Mouse (Mus musculus): ENCODE measurements around the gene Apba2.

Gene Apba2

DNA sequence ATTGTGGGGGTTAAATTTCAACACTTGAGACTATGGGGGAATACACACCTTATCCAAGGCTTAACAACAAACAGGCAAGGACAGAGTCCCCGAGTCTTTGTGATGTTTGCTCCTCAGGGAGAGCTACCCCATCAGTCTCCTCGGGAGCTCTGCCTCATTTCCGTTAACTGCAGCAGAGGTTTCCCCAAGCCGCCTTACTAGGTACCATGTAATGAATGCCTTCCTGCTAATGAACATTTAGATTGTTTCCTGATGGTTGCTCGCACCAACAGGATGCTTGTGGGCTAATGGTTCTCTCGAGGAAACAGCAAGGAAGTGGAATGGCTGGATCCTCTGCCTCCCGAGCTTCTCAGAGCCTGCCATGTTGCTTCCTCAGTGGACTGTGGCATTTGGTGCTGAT lies 155.3 kb downstream of the Apba2 start:
- no peak for DNase-seq (ENCODE audit: low spot score in 2 of 2)

DNA sequence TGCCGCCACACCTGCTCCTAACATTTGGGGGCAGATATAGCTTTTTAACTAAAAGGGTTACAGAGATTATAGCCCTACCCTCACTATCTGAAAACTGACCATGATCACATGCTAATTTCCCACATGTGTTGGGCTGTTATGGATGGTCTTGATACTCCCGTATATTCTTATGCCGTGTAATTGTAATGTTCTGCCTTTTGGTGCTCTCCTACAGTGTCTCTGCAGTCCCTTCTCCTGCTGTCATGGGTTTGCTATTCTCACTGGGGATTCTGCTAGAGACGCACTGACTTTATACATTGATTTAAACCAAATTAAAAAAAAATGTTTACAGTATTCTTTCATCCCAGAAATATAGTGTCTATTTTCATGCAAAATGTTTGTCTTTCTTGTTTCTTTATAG lies 157.4 kb downstream of the Apba2 start:
- no peak for DNase-seq (ENCODE audit: low spot score in 2 of 2)

GRCm38 (mm10) chr7:64659328-64659727 lies 157.8 kb downstream of the Apba2 start:
- no peak for DNase-seq (ENCODE audit: low spot score in 2 of 2)

GRCm38 (mm10) chr7:64662506-64662905 lies 161.0 kb downstream of the Apba2 start:
- DNase-seq (ENCODE audit: low spot score in 2 of 2): no peak

- no peak for DNase-seq (ENCODE audit: low spot score in 2 of 2)
Measured at GRCm38 (mm10) chr7:64663600-64663999, 162.1 kb downstream of the Apba2 start.

DNA sequence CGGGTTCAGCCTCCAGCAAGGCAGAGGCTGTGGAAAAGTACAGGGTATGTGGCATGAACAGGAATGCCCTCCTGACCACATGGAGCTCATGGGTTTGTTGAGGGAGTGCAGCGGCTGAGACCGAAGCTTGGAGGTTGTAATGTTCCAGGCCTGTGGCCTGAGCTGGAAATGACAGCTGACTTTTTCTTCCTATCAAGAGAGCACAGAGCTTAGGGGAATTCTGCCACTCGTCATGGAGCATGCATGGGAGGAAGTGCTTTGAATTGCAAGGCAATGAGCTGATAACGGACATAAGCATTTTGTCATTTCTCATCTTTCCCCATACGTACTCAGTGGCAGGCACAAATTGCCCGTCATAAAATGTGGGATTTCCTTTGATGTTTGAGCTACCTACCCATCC lies 163.6 kb downstream of the Apba2 start:
- no peak for DNase-seq (ENCODE audit: low spot score in 2 of 2)

DNA sequence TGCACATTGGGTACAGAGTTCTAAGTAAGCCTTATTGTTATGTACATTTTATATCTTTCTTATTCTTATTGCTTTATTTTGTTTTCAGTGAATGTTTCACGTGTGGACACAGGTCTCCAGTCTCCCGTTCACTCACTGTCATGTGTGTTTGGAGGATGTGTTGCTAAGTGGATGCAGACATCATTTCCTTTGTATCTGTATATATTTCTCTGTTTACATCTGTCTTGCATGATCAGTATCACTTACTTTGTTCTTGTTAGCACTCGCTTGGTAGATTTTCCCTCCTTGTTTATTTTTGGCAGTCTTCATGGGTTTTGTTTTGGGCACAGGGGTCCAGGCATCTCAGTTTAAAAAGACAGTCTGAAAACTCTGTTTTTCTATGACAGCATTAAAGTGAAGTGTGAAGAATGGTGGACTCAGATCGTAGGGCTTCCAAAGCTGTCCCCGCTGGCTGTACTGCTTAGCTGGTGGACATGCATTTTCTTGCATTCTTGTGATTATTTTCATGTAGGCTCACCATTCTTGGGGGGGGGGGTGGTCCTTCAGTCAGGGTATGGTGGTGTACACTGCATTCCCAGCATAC lies 164.3 kb downstream of the Apba2 start:
- DNase-seq (ENCODE audit: low spot score in 2 of 2): no peak

- DNase-seq (ENCODE audit: low spot score in 2 of 2): no peak
Measured at GRCm38 (mm10) chr7:64667959-64668358, 166.5 kb downstream of the Apba2 start.

GRCm38 (mm10) chr7:64679771-64680479 lies 178.4 kb downstream of the Apba2 start:
- no peak for DNase-seq (ENCODE audit: low spot score in 2 of 2)

DNA sequence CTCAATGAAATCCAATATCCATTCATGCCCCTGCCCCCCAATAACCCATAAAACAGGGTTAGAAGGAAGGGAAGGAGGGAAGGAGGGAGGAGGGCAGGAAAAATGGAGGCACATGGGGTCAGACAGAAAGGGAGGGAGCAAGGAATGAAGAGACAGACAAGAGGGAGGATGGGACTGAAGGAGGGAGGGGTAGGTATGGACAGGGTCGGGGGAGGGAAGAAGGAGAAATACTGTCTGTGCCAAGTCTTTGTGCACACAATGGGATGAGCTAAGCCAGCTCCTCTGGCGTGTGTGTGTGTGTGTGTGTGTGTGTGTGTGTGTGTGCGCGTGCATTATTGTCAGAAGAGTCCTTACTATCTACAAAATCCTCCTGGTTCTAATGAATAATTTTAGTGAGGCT lies 183.4 kb downstream of the Apba2 start:
- no peak for DNase-seq (ENCODE audit: low spot score in 2 of 2)

GRCm38 (mm10) chr7:64688115-64688817 lies 186.8 kb downstream of the Apba2 start:
- DNase-seq (ENCODE audit: low spot score in 2 of 2): no peak

DNA sequence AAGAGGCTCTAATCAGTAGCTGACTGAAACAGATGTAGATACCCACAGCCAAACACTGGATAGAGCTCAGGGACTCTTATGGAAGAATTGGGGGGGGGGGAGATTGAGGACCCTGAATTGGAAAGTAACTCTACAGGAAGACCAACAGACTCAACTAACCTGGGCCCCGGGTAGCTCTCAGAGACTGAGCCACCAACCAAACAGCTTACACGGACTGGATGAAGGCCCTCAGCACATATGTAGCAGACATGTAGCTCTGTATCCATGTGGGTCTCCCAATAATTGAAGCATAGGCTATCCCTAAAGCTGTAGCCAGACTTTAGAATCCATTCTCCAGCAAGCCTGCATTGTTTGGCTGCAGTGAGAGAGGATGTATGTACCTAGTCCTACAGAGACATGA lies 190.3 kb downstream of the Apba2 start:
- no peak for DNase-seq (ENCODE audit: low spot score in 2 of 2)

GRCm38 (mm10) chr7:64694937-64695336 lies 193.4 kb downstream of the Apba2 start:
- no peak for DNase-seq (ENCODE audit: low spot score in 2 of 2)

- no peak for DNase-seq (ENCODE audit: low spot score in 2 of 2)
Measured at GRCm38 (mm10) chr7:64696521-64697281, 195.2 kb downstream of the Apba2 start.

GRCm38 (mm10) chr7:64697791-64698337 lies 196.4 kb downstream of the Apba2 start:
- no peak for DNase-seq (ENCODE audit: low spot score in 2 of 2)

DNA sequence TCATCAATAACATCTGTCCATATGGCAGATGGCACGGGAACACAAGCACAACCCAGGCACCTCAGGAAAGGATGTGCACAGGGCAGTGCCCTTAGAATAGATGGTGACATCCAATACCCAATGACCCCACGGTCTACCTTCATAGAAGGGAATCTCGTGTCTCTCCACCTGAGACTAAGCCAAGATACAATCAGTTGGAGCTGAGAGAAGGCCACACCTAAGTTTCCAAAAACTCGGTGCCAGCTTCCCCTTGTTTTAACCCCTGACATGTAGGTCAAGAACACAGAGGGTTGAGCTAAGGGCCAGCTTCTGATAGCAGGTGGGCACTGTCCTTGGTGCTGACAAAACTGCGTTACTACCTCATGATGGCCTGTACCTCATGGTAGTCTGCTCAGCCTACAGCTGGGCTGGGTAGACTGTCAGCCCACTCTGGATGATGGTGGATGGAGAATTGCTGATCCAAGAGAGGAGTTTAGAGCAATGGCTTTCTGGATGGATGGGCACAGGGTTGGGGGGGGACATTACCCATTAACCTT lies 202.6 kb downstream of the Apba2 start:
- DNase-seq (ENCODE audit: low spot score in 2 of 2): no peak

- no peak for DNase-seq (ENCODE audit: low spot score in 2 of 2)
Measured at GRCm38 (mm10) chr7:64708176-64708575, 206.7 kb downstream of the Apba2 start.

DNA sequence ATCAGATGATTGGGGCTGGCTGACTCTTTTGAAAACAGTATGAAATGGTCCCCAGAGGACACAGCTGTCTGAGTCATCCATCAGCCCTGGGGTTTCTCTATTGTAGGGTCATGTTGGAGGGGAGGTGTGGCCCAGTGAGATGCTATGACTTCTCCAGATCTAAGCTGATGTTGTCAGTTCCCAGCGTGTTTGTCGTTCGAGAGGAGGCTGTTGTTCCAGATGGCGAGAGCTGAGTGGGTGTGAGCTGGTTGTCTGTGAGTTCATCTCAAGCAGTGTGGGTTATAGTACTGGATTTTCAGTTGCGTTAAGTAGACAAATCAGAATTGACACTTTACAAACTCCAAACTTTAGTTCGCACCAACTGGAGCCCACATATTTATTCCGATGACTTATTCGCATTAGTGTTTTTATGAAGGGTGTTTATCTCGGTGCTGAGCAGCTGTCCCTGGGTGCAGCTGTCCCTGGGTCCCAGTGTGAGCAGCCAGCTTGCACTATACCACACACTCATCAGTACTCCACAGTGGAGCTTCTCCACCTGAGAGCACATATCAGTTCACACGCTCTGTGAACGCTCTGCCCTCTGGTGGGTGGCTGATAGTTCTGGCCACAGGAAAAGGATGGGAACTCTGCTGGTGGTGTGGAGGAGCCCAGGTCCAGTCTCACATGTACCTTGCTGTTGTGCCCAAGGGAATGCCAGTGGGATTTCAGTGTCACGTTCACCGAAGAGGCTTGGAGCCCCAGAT lies 208.2 kb downstream of the Apba2 start:
- DNase-seq (ENCODE audit: low spot score in 2 of 2): no peak

- no peak for DNase-seq (ENCODE audit: low spot score in 2 of 2)
Measured at GRCm38 (mm10) chr7:64716286-64716685, 214.8 kb downstream of the Apba2 start.

GRCm38 (mm10) chr7:64723313-64723712 lies 221.8 kb downstream of the Apba2 start:
- no peak for DNase-seq (ENCODE audit: low spot score in 2 of 2)

DNA sequence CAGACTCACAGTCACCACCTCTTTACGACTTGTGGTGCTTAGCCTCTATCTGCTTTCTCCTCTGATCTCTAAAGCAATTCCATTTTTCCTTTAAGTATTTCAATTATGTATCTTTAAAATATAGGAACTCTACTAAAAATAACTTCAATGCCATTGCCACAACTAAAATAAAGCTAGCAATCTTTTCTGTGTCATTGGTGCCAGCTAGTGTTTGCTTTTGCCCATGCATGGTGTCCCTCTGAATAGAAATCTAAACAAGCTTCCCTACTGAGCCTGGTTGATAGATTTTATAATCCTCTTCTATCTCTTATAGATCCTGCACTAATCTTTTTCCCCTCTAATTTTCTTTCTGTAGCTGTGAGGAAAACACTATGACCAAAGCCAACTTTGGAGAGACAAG lies 222.9 kb downstream of the Apba2 start:
- DNase-seq (ENCODE audit: low spot score in 2 of 2): no peak
